Mouse (Mus musculus) G1E (cell line): ENCODE measurements around the gene Cenpb. TPM values are rescaled to one million over a fixed set of nuclear protein-coding genes. Genes with fewer than 3 reads are reported as not detected.

ENCODE experiments used
- ATAC-seq: 2 replicates; pipeline ENCODE4 v1.8.0; 2016; ENCODE audit warnings: mild to moderate bottlenecking; ENCODE audit not compliant: insufficient number of reproducible peaks, poor library complexity, low FRiP score, severe bottlenecking; ENCODE audit errors: extremely low read depth
- DNase-seq: peaks from one replicate; pipeline ENCODE4 v3.0.0; 2012; ENCODE audit warnings: low spot score
- H3K27me3 ChIP-seq: 2 replicates; pipeline ENCODE4 v1.6.1; 2012; ENCODE audit warnings: mild to moderate bottlenecking, low read length, inconsistent platforms; ENCODE audit not compliant: insufficient read depth
- H3K36me3 ChIP-seq: replicated peaks from 2 replicates; pipeline ENCODE3; 2012; ENCODE audit warnings: mild to moderate bottlenecking, inconsistent platforms
- H3K4me1 ChIP-seq: 2 replicates; pipeline ENCODE4 v1.6.1; 2012; ENCODE audit warnings: low read depth, low read length, inconsistent platforms, mixed read lengths; ENCODE audit not compliant: insufficient read depth
- H3K4me3 ChIP-seq: 2 replicates; pipeline ENCODE4 v1.5.1; 2012; ENCODE audit warnings: low read depth, mild to moderate bottlenecking, inconsistent platforms, low read length, moderate library complexity, mixed read lengths
- H3K9me3 ChIP-seq: replicated peaks from 2 replicates; pipeline ENCODE4 v1.6.1; 2012; ENCODE audit warnings: inconsistent platforms
- CTCF ChIP-seq: IDR thresholded peaks from 2 replicates; pipeline ENCODE4 v1.5.1; 2012; ENCODE audit warnings: low read depth, low read length, inconsistent platforms, mixed read lengths
- GATA1 ChIP-seq: IDR thresholded peaks from 2 replicates; pipeline ENCODE4 v1.6.1; 2012; ENCODE audit warnings: borderline replicate concordance, low read length, inconsistent platforms, mixed read lengths
- GATA2 ChIP-seq: IDR thresholded peaks from 2 replicates; pipeline ENCODE4 v1.6.1; 2012; ENCODE audit warnings: low read depth, low read length, inconsistent platforms, borderline replicate concordance
- POLR2AphosphoS5 ChIP-seq: IDR thresholded peaks from 2 replicates; pipeline ENCODE4 v1.6.1; 2012; ENCODE audit warnings: low read depth, low read length, inconsistent platforms; ENCODE audit not compliant: insufficient replicate concordance
- TAL1 ChIP-seq: conservative IDR thresholded peaks from 2 replicates; pipeline ENCODE4 v1.6.1; 2012; ENCODE audit warnings: low read depth, low read length, inconsistent platforms, mixed read lengths
- polyA plus RNA-seq: library from polyadenylated mRNA; stranded (reverse); fragments of >175 nt; gene quantifications from 2 replicates; pipeline ENCODE4 v1.2.3, GENCODE M21; 2012
- total RNA-seq, 2 experiments: library from RNA; stranded (forward) in 1 of 2; stranded (reverse) in 1 of 2; fragments of 200-1000 nt in 1 of 2; fragments of >200 nt in 1 of 2; fragmentation: Nextera tagmentation in 1 of 2; gene quantifications; 2 replicates each; pipeline ENCODE4 v1.2.3; 2014 to 2017

Cenpb gene
- total and polyA plus RNA-seq, 3 experiments: 5.6 to 29.5 (median 7.4) TPM

DNA sequence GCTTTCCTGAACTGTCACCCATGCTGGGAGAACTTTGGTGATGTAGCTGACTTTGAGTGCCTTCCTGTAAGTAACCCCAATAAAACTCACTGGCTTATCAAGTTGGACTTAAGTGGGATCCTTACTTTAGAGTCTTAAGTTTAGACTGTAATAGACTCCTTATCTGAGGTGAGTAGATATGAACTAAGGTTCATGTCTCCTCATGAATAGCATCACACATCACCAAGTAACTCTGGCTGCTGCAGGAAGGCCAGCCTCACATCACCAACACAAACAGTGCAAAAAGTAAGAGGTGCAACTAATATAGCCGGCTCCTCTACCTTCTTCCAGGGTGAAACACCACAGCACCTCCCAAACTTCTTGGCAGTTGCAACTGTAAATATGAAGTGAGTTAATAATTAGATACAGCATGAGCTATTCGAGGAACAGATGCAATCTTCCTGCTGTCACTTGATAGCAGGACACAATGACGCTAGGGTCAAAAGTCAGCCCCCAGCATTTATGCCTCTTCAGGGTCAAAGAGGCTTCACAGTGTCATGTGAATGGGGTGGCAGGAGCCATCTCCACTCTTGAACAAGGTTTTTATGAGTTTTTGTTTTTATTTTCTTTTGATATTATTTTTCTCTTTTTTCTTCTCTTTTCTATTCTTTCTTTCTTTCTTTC is 42.1 kb upstream of the Cenpb start:
- DNase-seq (no peak), ATAC-seq (no peak)
- H3K36me3 ChIP-seq: no peaks in the 10 kb centered on the region
- H3K9me3 ChIP-seq: peaks cover 3% of the 10 kb centered on the region; the same call in 1 of the 2 replicates
- no peak overlapping the region for H3K4me3 ChIP-seq
- peaks cover 3% of the 10 kb centered on the region for H3K27me3 ChIP-seq
- H3K4me1 ChIP-seq: peaks cover 32% of the 10 kb centered on the region
- TF ChIP-seq POLR2AphosphoS5: no peak

DNA sequence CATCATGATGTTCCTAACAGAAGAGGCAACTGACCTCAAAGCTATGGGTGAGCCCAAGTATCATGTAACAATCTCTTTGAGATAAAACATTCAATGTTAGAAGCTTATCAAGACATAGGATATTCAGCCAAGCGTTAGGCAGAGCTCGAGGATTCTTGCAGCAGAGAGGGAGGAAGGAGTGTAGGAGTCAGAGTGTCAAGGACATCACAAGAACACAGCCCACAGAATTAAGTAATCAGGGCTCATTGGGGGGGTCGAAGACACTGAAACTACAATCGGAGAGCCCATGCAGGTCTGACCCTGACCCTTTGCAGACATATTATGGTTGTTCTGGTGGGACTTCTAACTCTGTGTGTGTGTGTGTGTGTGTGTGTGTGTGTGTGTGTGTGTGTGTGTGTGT is 40.2 kb upstream of the Cenpb start:
- TF ChIP-seq CTCF: no peak
- TF ChIP-seq TAL1: no peak
- TF ChIP-seq POLR2AphosphoS5: no peak
- no peak for TF ChIP-seq GATA2
- Histone ChIP-seq H3K9me3 (peaks cover 3% of the 10 kb centered on the region; the same call in 1 of the 2 replicates), H3K27me3 (no peaks in the 10 kb centered on the region), H3K36me3 (no peaks in the 10 kb centered on the region), H3K4me3 (no peak overlapping the region), H3K4me1 (peaks cover 38% of the 10 kb centered on the region)
- DNase-seq: no peak
- ATAC-seq: no peak

DNA sequence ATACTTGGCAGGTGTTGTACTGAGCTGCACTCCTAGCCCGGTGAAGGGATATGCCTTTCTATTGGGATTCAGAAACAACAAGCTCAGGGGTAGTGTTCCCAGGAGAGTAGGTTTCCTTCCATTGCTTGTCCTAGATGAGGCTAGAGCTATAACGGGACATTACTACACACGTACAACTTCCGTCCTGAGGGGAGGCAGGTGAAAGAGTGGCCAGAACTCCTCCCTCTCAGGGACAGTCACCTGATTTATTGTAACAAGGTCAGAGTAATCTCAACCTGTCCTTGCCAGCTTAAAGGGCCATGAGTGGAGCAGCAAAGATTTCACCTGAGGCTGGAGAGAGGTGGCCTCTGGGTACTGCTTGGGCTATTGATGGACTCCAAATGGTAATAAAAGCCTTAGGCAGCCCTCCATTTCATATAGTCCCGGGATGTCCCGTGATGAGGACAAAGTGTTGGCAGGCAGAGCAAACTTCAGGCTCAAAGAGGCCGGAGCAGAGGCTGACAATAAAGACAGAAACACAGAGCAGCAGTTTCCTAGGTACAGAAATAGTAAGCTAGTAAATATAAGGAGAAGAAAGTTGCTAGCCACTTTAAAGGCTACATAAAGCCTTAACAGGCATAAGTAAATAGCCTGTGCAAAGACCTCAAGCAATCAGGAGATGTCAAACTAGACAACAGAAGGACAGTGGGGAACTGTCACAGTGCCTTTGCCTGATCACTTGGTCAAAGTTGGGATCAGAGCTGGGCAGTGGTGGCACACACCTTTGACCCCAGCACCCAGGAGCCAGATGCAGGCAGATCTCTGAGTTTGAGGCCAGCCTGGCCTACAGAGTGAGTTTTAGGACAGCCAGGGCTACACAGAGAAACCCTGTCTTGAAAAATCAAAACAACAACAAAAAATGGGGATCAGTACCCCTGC is 36.3 kb upstream of the Cenpb start:
- H3K36me3 ChIP-seq: peaks cover 18% of the 10 kb centered on the region
- TF ChIP-seq TAL1 (no peak), POLR2AphosphoS5 (no peak), GATA1 (no peak), GATA2 (no peak), CTCF (no peak)
- no peak overlapping the region for H3K4me3 ChIP-seq
- DNase-seq (no peak), ATAC-seq (no peak)
- peaks cover 46% of the 10 kb centered on the region for H3K4me1 ChIP-seq
- H3K27me3 ChIP-seq: no peaks in the 10 kb centered on the region
- no peaks in the 10 kb centered on the region for H3K9me3 ChIP-seq

DNA sequence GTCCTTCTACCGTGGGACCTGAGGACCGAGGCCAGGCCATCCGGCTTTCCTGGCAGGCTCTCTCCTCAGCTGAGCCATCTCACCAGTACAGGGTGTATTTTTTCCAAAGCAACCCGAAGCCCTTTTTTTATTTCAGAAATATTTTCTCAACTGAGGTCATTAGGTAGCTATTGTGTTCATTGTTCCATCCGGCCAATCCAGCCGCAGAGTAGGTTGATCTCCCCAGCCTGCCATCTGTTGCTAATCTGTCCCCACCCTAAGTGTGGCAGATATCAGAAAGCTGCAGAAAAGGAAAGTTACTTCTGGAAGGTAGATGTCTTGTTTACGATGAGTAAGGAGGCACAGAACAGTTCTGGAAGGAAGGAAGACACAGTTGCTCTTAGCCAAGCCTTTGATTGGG is 33.9 kb upstream of the Cenpb start:
- Histone ChIP-seq H3K36me3 (peaks cover 18% of the 10 kb centered on the region), H3K4me1 (peaks cover 65% of the 10 kb centered on the region), H3K9me3 (no peaks in the 10 kb centered on the region), H3K27me3 (peaks cover 2% of the 10 kb centered on the region; the same call in 1 of the 2 replicates), H3K4me3 (peak overlapping the region; percentile 58; the same call in 1 of the 2 replicates)
- DNase-seq (peak; percentile 75), ATAC-seq (peak; percentile 64)
- TF ChIP-seq TAL1 (peak; percentile 60), GATA1 (no peak)

DNA sequence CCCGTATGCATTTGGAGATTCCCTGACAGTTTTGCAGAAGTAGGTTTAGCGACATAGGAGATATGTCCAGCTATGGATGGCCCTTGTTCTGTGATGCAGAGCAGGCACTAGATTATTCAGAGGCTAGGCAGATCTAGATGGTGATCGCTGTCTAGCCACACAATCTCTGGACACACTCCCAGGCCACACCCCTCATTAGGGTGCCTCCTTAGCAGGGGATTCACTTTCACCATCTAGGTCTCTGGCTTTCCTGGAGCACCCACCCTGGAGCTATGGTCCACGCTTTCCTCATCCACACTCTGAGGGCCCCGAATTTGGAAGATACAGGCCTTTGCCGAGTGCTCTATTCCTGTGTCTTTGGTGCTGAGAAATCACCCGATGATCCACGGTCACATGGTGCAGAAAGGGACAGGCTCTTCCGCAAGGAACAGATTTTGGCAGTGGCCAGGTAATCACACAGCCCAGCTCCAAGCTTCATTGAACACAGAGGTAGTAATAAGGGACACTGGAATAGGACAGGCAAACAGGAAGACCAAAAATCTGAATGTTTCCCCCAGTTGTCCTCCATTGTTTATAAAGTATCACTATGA is 31.3 kb upstream of the Cenpb start:
- DNase-seq: no peak
- no peak for ATAC-seq
- peaks cover 88% of the 10 kb centered on the region for H3K4me1 ChIP-seq
- peaks cover 2% of the 10 kb centered on the region; the same call in 1 of the 2 replicates for H3K27me3 ChIP-seq
- TF ChIP-seq GATA1 (no peak), CTCF (no peak), GATA2 (no peak)
- H3K9me3 ChIP-seq: no peaks in the 10 kb centered on the region
- H3K36me3 ChIP-seq: peaks cover 18% of the 10 kb centered on the region
- peak overlapping the region; percentile 72 for H3K4me3 ChIP-seq

DNA sequence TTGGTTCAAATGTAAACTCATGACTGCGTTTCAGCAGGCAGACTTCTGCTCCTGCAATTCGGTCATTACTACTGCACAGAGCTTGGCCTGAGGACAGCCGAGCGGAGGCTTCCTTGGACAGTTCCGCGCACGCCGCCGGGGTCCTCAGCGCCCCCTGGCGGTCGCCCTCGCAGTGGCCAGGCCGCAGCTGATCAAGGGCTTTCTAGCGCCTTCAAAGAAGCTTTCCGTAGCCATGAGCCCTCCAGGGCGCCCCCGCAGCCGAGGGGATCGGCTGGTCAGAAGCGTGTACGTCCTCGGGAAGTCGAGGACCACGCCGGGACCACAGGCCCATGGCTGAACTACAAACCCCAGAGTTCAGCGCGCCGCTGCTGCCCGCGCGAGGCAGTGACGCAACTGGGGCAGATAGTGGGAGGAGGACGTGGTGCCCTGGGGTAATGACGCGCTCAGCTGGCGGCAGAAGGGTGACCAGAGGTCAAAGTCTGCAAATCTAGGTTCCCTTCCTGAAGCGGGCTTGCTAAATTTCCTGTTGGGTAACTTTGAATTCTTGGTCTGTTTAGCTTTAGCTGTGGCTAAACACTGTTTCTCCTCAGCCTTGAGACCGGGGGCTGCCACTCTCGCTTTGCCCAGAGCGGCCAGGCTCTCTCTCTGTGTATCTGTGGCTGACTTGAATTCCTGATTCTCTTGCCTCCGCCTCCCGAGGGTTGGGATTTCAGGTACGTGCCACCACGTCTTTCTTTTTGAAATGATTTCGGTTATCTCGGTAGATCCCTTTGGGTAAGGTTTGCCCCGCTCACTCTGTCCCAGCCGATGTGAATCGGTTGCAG is 30.3 kb upstream of the Cenpb start:
- Histone ChIP-seq H3K36me3 (peaks cover 18% of the 10 kb centered on the region), H3K4me3 (peak overlapping the region; percentile 72)

More for the DNA sequence above, 30.3 kb upstream of the Cenpb start:
- Histone ChIP-seq H3K9me3 (no peaks in the 10 kb centered on the region), H3K4me1 (peaks cover 90% of the 10 kb centered on the region), H3K27me3 (peaks cover 2% of the 10 kb centered on the region; the same call in 1 of the 2 replicates)
- peak; percentile 61 for ATAC-seq
- peak; percentile 75 for DNase-seq
- TF ChIP-seq TAL1 (no peak), POLR2AphosphoS5 (no peak), CTCF (peak; percentile 93)
